Mouse (Mus musculus) kidney, postnatal 25 days (tissue): Measurements from ENCODE around the gene Minos1.

Experiments
- DNase-seq, 2 experiments: peaks; one replicate each; pipeline ENCODE4 v3.0.0; 2021; ENCODE audit warnings: mixed read lengths in 2 of 2

Gene Minos1

GRCm38 (mm10) chr4:139130701-139131549 lies at the start of gene Minos1:
Gene Minos1 (minus strand): TSS chr4:139131113.
- DNase-seq = peak; percentile 99

- DNase-seq = no peak
Observed at GRCm38 (mm10) chr4:139179731-139180625, 49.1 kb upstream of the Minos1 start.

GRCm38 (mm10) chr4:139179218-139179617 lies 48.3 kb upstream of the Minos1 start:
- DNase-seq = no peak

- no peak for DNase-seq
Observed at GRCm38 (mm10) chr4:139178377-139178776, 47.5 kb upstream of the Minos1 start.

- DNase-seq = no peak
Observed at GRCm38 (mm10) chr4:139177921-139178320, 47.0 kb upstream of the Minos1 start.

- DNase-seq = peak; percentile 41 to 71
Observed at GRCm38 (mm10) chr4:139176023-139176422, 45.1 kb upstream of the Minos1 start.

GRCm38 (mm10) chr4:139175061-139175971 lies 44.4 kb upstream of the Minos1 start:
- peak; percentile 75 to 91 for DNase-seq

GRCm38 (mm10) chr4:139169748-139170279 lies 38.9 kb upstream of the Minos1 start:
- DNase-seq = no peak

GRCm38 (mm10) chr4:139168985-139169747 lies 38.3 kb upstream of the Minos1 start:
- no peak for DNase-seq

GRCm38 (mm10) chr4:139167107-139167506 lies 36.2 kb upstream of the Minos1 start:
- DNase-seq = no peak

GRCm38 (mm10) chr4:139166244-139166643 lies 35.3 kb upstream of the Minos1 start:
- DNase-seq = no peak

GRCm38 (mm10) chr4:139165259-139165658 lies 34.3 kb upstream of the Minos1 start:
- no peak for DNase-seq

GRCm38 (mm10) chr4:139164082-139164481 lies 33.2 kb upstream of the Minos1 start:
- DNase-seq = no peak

- no peak for DNase-seq
Observed at GRCm38 (mm10) chr4:139161076-139161475, 30.2 kb upstream of the Minos1 start.

GRCm38 (mm10) chr4:139158350-139158749 lies 27.4 kb upstream of the Minos1 start:
- no peak for DNase-seq

GRCm38 (mm10) chr4:139156538-139156937 lies 25.6 kb upstream of the Minos1 start:
- DNase-seq = no peak

- peak in 1 of 2 experiments; percentile 66 for DNase-seq
Observed at GRCm38 (mm10) chr4:139154576-139155307, 23.8 kb upstream of the Minos1 start.

- DNase-seq = no peak
Observed at GRCm38 (mm10) chr4:139151370-139151769, 20.5 kb upstream of the Minos1 start.

GRCm38 (mm10) chr4:139146760-139147159 lies 15.8 kb upstream of the Minos1 start:
- no peak for DNase-seq

GRCm38 (mm10) chr4:139145156-139145555 lies 14.2 kb upstream of the Minos1 start:
- peak in 1 of 2 experiments; percentile 38 for DNase-seq

- DNase-seq = no peak
Observed at GRCm38 (mm10) chr4:139144577-139144976, 13.7 kb upstream of the Minos1 start.
